18 mouse cellular contexts compared by ENCODE assay signal in the genomic region with DNA sequence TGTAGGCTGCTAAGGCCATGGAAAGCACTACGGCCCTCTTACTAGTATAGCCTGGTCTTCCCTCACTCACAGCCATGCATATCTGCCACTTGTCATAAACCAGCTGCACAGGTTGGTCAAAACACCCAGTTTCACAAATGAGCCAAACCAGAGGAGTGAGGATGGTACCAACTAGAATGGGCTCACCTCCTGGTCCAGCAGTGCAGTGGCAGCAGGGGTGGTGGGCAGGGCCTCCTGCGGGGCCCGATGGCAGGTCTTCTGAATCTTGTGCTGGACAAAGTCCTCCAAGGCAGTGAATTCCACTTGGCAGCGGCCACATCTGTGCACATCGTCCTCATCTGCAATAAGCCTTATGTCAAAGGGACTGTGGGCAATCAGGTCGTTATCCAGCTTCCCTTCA. TPM values are rescaled to one million over a fixed set of nuclear protein-coding genes. Genes with fewer than 3 reads are reported as not detected.
"Had no signal": no experiment of that assay in that cellular context is flagged by ENCODE, and none has a peak within 500 bp of the region (broad histone marks: within the 10 kb centered on the region; RNA-seq: fewer than 3 reads in every experiment).

No protein-coding gene starts in this region.

- H3K9ac ChIP-seq: neural tube, embryonic 15.5 days; stomach, embryonic 15.5 days had no signal

- H3K4me3 ChIP-seq: neural tube, embryonic 15.5 days; stomach, embryonic 15.5 days had no signal

- H3K27me3 ChIP-seq: neural tube, embryonic 15.5 days; stomach, embryonic 15.5 days had no signal

- H3K4me2 ChIP-seq: neural tube, embryonic 15.5 days; stomach, embryonic 15.5 days had no signal

- DNase-seq: retina, postnatal 1 day; right cerebral cortex, adult 18-20 months; right cerebral cortex, postnatal 14 days; right cerebral cortex, postnatal 25 days; right cerebral cortex, postnatal 4 days; spleen, adult 18-20 months; thymus, adult 18-20 months; thymus, adult 2 months; thymus, postnatal 14 days; thymus, postnatal 25 days; thymus, postnatal 36 days; thymus, postnatal 4 days had no signal

- H3K9me3 ChIP-seq: neural tube, embryonic 15.5 days; stomach, embryonic 15.5 days had no signal

- H3K27ac ChIP-seq: neural tube, embryonic 15.5 days; stomach, embryonic 15.5 days; stomach, postnatal 0 days had no signal

RNA-seq across cellular contexts. Expression of gene Bricd5, which starts 22.5 kb away (rescaled TPM):
- total RNA-seq: neutrophil, adult 5-6 weeks had no signal
- polyA plus RNA-seq: stomach, embryonic 14.5 days; stomach, embryonic 15.5 days; stomach, postnatal 0 days; thymus, postnatal 0 days had no signal
